Mouse (Mus musculus): ENCODE data around the gene Sprr2f. TPM values are rescaled to one million over a fixed set of nuclear protein-coding genes. Genes with fewer than 3 reads are reported as not detected.

Sprr2f gene
- polyA plus RNA-seq, 1 experiment from 2014 or later: not detected

Other genes with a start within 250 kb of the Sprr2f start
- not detected in 2 replicates for gene Prr9, start 241.2 kb upstream of the Sprr2f start, polyA plus RNA-seq (2016; fragmentation: Nextera tagmentation; extraction: Ambion mirVana)
- not detected in 2 replicates for gene Lelp1, start 222.4 kb upstream of the Sprr2f start, polyA plus RNA-seq (2016; fragmentation: Nextera tagmentation; extraction: Ambion mirVana)
- not detected in 2 replicates for gene Sprr2a1, start 149.4 kb upstream of the Sprr2f start, polyA plus RNA-seq (2016; fragmentation: Nextera tagmentation; extraction: Ambion mirVana)
- 0.34 and 0.80 TPM in 2 replicates for gene Sprr2a2, start 149.3 kb upstream of the Sprr2f start, polyA plus RNA-seq (2016; fragmentation: Nextera tagmentation; extraction: Ambion mirVana)
- gene Sprr2a3, start 79.8 kb upstream of the Sprr2f start, polyA plus RNA-seq (2016; fragmentation: Nextera tagmentation; extraction: Ambion mirVana): not detected in 2 replicates
- gene Sprr2b, start 48.6 kb upstream of the Sprr2f start, polyA plus RNA-seq (2016; fragmentation: Nextera tagmentation; extraction: Ambion mirVana): 2.5 TPM in 2 replicates
- gene Sprr2d, start 26.0 kb upstream of the Sprr2f start, polyA plus RNA-seq (2016; fragmentation: Nextera tagmentation; extraction: Ambion mirVana): not detected in 2 replicates
- not detected in 2 replicates for gene Sprr2e, start 13.0 kb upstream of the Sprr2f start, polyA plus RNA-seq (2016; fragmentation: Nextera tagmentation; extraction: Ambion mirVana)
- gene Sprr2h, start 20.5 kb downstream of the Sprr2f start, polyA plus RNA-seq (2016; fragmentation: Nextera tagmentation; extraction: Ambion mirVana): not detected in 2 replicates
- gene Sprr2i, start 42.8 kb downstream of the Sprr2f start, polyA plus RNA-seq (2016; fragmentation: Nextera tagmentation; extraction: Ambion mirVana): not detected in 2 replicates
- gene Sprr2j-ps, start 52.9 kb downstream of the Sprr2f start, polyA plus RNA-seq (2016; fragmentation: Nextera tagmentation; extraction: Ambion mirVana): not detected in 2 replicates
- 8.3 and 10.0 TPM in 2 replicates for gene Gm9774, start 64.2 kb downstream of the Sprr2f start, polyA plus RNA-seq (2016; fragmentation: Nextera tagmentation; extraction: Ambion mirVana)
- not detected in 2 replicates for gene Sprr2k, start 67.4 kb downstream of the Sprr2f start, polyA plus RNA-seq (2016; fragmentation: Nextera tagmentation; extraction: Ambion mirVana)
- not detected in 2 replicates for gene Sprr1b, start 73.6 kb downstream of the Sprr2f start, polyA plus RNA-seq (2016; fragmentation: Nextera tagmentation; extraction: Ambion mirVana)
- not detected in 2 replicates for gene Sprr3, start 93.5 kb downstream of the Sprr2f start, polyA plus RNA-seq (2016; fragmentation: Nextera tagmentation; extraction: Ambion mirVana)
- gene Sprr1a, start 120.7 kb downstream of the Sprr2f start, polyA plus RNA-seq (2016; fragmentation: Nextera tagmentation; extraction: Ambion mirVana): not detected in 2 replicates
- gene Sprr4, start 135.3 kb downstream of the Sprr2f start, polyA plus RNA-seq (2016; fragmentation: Nextera tagmentation; extraction: Ambion mirVana): not detected in 2 replicates
- not detected in 2 replicates for gene 2310046K23Rik, start 169.3 kb downstream of the Sprr2f start, polyA plus RNA-seq (2016; fragmentation: Nextera tagmentation; extraction: Ambion mirVana)
- gene Ivl, start 208.5 kb downstream of the Sprr2f start, polyA plus RNA-seq (2016; fragmentation: Nextera tagmentation; extraction: Ambion mirVana): 0.14 TPM in 1 of 2 replicates, not detected in the other
- gene Smcp, start 223.8 kb downstream of the Sprr2f start, polyA plus RNA-seq (2016; fragmentation: Nextera tagmentation; extraction: Ambion mirVana): not detected in 2 replicates
- gene 2210017I01Rik, start 242.3 kb downstream of the Sprr2f start, polyA plus RNA-seq (2016; fragmentation: Nextera tagmentation; extraction: Ambion mirVana): not detected in 2 replicates